Mouse (Mus musculus): Measurements from ENCODE around the gene Sbno2.
"Not testable (repeated sequence)": the region's sequence is repeated elsewhere in the genome, so short reads cannot be mapped to it uniquely, and the experiment has no call there.

The Sbno2 gene

DNA sequence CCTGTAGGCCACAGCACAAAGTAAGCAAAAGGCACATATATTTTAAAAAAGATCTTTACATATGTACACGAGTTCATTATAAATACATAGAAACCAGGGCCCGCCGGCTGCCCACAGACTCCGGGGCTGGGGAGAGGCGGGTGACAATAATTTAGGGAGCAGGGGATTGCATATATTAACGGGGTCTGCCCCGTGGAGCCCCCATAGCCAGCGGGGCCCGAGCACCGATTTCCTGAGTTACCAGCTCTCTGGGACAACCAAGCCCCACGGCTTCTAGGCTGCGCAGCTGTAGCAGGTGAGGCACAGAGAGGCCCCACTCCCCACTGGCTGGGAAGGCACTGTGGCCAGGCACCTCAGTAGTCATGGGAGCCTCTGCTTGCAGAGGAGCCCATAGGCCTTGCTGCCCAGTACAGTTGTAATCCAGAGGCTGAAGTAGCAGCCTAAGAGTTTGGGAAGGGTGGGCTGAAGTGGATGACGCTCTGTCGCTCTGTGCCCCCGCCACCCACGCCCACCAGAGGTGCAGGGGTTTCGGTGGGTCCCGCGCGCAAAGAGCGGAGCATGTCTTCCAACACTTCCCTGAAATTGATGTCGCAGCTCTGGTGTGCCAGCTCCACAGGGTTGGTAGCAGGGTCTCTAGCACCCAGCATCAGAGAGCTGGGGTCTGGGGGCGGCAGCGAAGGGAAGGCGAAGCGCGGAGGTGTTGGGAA is 48.2 kb downstream of the Sbno2 start:
- no peak for DNase-seq (ENCODE audit: low read depth)

DNA sequence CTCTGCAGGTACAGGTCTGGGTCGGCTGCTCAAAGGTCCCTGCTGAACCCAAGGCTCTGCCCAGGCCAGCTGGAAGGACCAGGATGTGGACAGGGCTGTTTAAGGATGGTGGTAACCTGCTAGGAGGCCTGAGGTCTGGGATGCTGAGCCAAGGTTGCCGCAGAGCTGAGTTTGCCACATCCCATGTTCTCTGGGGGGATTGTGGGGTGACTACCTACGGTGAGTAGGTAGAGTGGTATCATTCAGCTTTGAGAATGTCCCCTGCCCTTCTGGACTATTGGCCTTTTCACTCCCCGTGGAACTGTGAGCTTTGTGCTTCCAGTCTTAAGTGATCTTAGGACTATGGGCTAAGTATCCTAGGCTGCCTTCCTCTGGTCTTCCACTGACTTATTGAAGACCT is 48.9 kb downstream of the Sbno2 start:
- DNase-seq (ENCODE audit: low read depth): no peak

DNA sequence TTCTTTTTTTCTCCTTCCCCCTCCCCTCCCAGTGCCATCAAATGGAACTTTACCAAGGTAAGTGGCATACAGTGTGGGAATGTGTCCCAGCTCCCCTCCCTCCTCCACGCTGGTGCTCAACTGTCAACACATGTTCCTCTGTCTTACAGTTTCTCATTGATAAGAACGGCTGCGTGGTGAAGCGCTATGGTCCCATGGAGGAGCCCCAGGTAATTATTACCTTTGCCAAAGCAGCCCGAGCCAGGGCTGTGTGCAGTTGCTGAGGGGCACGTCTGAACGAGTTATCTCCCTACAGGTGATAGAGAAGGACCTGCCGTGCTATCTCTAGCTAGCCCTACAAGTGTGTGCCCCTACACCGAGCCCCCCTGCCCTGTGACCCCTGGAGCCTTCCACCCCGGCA is 49.5 kb downstream of the Sbno2 start:
- DNase-seq (ENCODE audit: low read depth): no peak

DNA sequence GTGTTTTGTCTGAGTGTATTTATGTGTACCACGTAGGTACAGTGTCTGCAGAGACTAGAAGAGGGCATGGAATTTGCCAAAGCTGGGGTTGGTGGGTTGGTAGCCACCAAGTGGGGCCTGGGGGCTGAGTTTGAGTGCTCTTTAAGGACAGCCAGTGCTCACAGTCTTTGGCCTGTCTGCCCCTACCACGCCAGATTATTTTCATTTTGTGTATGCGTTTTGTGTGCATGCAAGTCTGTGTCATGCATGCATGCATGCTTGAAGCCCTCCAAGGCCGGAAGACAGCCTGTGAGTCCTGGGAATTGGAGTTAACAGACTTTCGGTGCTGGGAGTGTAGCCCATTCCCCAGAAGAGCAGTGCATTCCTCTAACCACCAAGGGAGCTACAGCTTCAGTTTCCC is 50.0 kb downstream of the Sbno2 start:
- no peak for DNase-seq (ENCODE audit: low read depth)

DNA sequence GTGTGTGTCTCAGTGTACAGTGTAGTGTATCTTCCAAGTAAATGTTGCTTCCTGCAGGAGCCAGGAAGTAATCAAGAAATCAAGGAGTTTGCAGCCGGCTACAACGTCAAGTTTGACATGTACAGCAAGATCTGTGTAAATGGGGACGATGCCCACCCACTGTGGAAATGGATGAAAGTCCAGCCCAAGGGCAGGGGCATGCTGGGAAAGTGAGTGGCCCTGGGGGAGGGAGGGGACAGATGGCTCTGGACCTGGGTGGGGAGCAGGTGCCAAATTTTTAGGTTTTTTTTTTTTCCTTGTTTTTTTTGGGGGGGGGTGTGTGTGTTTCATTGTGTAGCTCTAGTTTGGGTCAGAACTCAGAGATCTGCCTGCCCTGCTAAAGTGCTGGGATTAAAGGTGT is 50.5 kb downstream of the Sbno2 start:
- DNase-seq (ENCODE audit: low read depth): not testable (repeated sequence)

DNA sequence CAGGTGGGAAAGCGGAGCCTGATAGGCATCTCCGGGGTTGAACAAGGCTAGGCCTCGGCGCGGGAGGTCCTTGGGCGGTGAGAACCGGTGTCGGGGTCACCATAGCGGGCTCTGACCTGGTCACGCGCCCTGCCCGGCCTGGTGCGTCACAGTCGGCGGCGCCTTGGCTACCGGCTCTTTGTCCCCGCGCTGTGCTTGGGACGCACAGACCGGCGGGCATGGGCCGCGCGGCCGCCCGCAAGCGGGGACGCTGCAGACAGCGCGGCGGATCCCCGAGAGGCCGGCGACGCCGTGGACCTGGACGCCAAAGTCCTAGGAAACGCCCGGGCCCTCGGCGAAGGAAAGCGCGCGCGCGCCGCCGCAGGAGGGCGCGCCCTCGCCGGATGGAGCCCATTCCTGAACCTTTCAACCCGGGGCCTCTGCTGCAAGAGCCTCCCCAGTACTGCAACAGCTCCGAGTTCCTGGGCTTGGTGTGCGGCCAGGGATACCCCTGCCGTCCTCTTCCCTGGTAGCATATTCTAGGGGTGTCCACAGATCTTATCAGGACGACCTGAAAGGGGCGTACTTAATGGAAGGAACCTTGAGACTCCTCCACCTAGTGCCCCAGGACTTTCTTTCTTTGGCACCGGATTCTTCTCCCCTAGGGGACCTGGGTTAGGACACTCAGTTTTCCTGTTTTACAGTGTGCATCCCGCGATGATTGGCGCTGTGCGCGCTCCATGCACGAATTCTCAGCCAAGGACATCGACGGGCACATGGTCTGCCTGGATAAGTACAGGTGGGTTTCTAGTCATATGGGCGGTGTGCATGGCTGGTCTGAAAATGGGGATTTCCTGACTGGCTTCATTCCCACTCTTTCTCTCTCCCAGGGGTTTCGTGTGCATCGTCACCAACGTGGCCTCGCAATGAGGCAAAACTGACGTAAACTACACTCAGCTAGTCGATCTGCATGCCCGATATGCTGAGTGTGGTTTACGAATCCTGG is 51.2 kb downstream of the Sbno2 start:
- DNase-seq (ENCODE audit: low read depth): no peak

DNA sequence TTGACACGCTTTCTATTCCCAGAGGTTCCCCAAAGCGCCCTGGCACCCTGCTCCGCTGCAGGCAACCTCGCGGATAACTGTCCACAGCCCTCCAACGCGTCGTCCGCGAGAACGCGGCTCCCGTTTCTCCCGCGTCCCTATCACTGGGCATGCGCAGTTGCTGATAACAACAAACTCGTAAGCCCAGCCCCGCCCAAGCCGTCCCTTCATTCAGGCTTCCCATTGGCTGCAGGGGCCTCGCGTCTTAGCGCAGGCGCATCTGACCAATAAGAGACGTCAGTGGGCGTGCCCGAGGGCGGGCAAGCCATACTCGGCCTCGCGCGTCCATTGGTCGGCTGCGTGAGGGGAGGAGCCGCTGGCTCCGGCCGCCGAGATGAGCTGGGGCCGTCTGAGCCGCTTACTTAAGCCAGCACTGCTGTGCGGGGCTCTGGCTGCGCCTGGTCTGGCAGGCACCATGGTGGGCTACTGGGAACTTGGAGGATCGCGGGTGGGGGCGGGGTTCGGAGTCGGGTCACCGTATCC is 52.1 kb downstream of the Sbno2 start:
- peak; percentile 98 for DNase-seq (ENCODE audit: low read depth)

GRCm38 (mm10) chr10:80052374-80052764 is 53.0 kb downstream of the Sbno2 start:
- DNase-seq (ENCODE audit: low read depth): no peak

- no peak for DNase-seq (ENCODE audit: low read depth)
These were observed 53.6 kb downstream of the Sbno2 start for GRCm38 (mm10) chr10:80051618-80052373.

DNA sequence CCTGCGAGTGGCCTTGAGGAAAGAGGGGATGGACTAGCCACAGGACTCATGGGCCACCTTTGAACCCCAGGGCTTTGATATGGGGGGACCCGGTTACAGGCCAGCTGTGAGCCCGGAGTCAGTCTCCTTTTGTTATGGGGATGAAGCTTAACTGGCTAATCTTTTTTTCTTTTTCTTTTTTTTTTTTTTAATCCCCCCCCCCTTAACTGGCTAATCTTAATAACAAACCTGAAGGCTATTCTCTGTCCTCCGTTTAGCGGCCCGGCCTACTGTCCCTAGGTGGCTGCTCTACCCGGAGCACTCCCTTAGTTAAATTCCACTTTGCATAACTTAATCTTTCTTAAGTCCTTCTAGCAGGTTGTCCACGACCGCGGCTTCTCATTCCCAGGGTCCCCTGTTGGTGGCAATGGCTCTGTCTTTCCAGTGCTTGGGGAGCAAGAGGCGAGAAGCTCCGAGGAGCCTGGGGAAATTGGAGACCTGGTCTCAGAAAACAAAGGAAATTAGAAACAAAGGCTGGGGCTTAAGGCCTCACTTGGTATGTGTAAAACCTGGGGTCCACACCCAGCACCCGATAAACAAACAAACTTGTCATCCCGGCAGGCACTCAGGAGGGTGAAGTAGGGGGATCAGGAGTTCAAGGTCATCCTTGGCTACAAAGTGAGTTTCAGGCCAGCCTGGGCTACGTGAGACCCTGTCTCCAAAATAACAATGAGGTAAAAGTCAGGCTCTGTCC is 54.3 kb downstream of the Sbno2 start:
- no peak for DNase-seq (ENCODE audit: low read depth)

DNA sequence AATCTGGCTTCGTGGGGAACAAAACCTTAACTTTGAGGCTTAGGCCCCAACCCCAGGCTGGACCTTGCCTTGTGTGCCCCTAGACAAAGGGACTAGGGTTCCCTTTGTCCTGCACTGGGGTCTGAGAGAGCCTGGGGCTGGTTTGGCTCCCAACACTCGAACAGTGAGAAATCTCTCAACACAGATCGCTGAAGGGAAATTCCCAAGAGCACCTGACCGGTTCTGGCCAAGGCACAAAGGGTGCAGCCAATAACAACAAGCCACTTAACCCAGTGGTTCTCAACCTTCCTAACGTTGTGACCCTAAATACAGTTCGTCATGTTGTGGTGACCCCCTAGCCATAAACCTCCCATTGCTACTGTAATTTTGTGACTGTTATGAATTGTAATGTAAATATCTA is 55.1 kb downstream of the Sbno2 start:
- DNase-seq (ENCODE audit: low read depth): no peak

- no peak for DNase-seq (ENCODE audit: low read depth)
These were observed 56.5 kb downstream of the Sbno2 start for GRCm38 (mm10) chr10:80048834-80049233.

- peak; percentile 79 for DNase-seq (ENCODE audit: low read depth)
These were observed 57.0 kb downstream of the Sbno2 start for GRCm38 (mm10) chr10:80048396-80048795.

- DNase-seq (ENCODE audit: low read depth): no peak
These were observed 58.3 kb downstream of the Sbno2 start, which contains the start of gene Gpx4 for GRCm38 (mm10) chr10:80047041-80047565. Gpx4 (plus strand) TSS chr10:80047166.

DNA sequence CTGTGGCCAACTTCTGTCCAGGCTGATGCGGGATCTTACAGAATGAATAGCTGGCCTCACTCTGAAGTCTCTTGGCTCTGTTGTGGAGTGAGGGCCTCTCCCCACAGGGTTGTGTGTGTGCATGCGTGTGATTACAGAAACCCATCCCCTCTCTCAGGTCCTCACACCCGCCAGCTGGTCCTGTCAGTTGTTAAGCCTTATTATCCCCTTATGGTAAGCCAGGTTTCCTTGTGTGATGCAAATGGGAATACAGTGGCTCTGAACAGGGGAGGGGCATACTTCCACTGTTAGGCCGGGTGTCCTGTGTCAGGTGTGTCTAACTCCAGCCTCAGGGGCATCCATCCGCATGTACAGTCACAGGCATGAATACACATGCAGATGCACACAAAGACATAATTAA is 59.6 kb downstream of the Sbno2 start:
- DNase-seq (ENCODE audit: low read depth): no peak

DNA sequence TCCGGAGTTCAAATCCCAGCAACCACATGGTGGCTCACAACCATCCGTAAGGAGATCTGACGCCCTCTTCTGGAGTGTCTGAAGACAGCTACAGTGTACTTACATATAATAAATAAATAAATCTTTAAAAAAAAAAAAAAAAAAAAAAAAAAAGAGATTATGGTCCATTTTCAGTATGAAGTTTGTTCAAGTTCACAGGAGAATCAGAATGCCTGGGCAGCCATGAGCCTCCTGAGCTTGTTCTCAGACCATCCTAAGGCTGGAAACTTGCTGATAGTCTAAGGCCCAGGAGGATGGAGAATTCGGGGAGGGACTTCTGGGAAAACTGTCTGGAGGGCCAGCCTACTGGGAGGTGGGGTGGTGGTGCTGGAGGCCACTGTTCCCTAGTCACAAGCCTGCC is 60.0 kb downstream of the Sbno2 start:
- DNase-seq (ENCODE audit: low read depth): not testable (repeated sequence)

GRCm38 (mm10) chr10:80044087-80044486 is 61.3 kb downstream of the Sbno2 start:
- no peak for DNase-seq (ENCODE audit: low read depth)

GRCm38 (mm10) chr10:80041409-80042060 is 63.8 kb downstream of the Sbno2 start:
- DNase-seq (ENCODE audit: low read depth): not testable (repeated sequence)

- DNase-seq (ENCODE audit: low read depth): peak; percentile 91
These were observed 65.8 kb downstream of the Sbno2 start, which contains the start of gene Polr2e for GRCm38 (mm10) chr10:80039559-80039979. Polr2e (minus strand) TSS chr10:80039795.

DNA sequence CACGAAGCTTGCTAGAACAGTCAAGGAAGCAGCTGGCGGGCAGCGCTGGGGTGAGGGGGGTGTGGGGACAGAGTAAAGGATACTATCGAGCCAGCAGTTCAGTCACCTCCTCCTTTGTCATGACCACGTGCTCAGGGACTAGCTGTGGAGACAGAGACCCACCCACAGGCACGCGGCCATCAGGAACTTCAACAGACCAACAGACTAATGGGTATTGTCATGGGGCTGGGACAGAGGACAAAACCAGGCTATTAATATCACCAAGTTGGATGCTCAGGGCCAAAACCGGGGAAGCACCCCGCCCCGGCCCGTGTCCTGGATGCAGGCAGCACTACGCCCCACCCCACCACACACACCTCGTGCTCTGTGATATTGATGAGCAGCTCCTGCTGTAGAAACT is 68.5 kb downstream of the Sbno2 start:
- DNase-seq (ENCODE audit: low read depth): no peak
